Mouse (Mus musculus) MEL (cell line): ENCODE data around the gene Dgkb.

Experiments used
- CTCF ChIP-seq, 3 experiments: IDR thresholded peaks in 2 of 3; conservative IDR thresholded peaks in 1 of 3; 2 replicates each; pipeline ENCODE4 v1.5.1; 2011 to 2012; ENCODE audit warnings: low read length in 3 of 3, low read depth in 2 of 3, mild to moderate bottlenecking in 2 of 3, improper control_type of control experiment in 1 of 3, inconsistent platforms in 1 of 3, mixed read lengths in 1 of 3, moderate library complexity in 1 of 3; ENCODE audit not compliant: control insufficient read depth in 1 of 3, insufficient read depth in 1 of 3, poor library complexity in 1 of 3, severe bottlenecking in 1 of 3
- EP300 ChIP-seq, 2 experiments: IDR thresholded peaks; 2 replicates each; pipeline ENCODE4 v1.6.1; 2011; ENCODE audit warnings: improper control_type of control experiment in 2 of 2, low read length in 2 of 2, low read depth in 1 of 2, mild to moderate bottlenecking in 1 of 2
- GABPA ChIP-seq: IDR thresholded peaks from 2 replicates; pipeline ENCODE4 v1.6.1; 2012; ENCODE audit warnings: low read depth, mild to moderate bottlenecking, inconsistent platforms, low read length, improper control_type of control experiment, moderate library complexity
- MAX ChIP-seq: IDR thresholded peaks from 2 replicates; pipeline ENCODE4 v1.6.1; 2011; ENCODE audit warnings: low read length, improper control_type of control experiment
- POLR2A ChIP-seq, 2 experiments: IDR thresholded peaks; 2 replicates each; pipeline ENCODE4 v1.6.1; 2011 to 2012; ENCODE audit warnings: low read length in 2 of 2, mild to moderate bottlenecking in 2 of 2, control low read depth in 1 of 2, improper control_type of control experiment in 1 of 2, low read depth in 1 of 2, moderate library complexity in 1 of 2; ENCODE audit not compliant: control insufficient read depth in 1 of 2, insufficient read depth in 1 of 2, poor library complexity in 1 of 2
- POLR2AphosphoS2 ChIP-seq: IDR thresholded peaks from 2 replicates; pipeline ENCODE4 v1.6.1; 2011; ENCODE audit warnings: low read length, improper control_type of control experiment
- TBP ChIP-seq: IDR thresholded peaks from 2 replicates; pipeline ENCODE4 v1.8.0; 2011; ENCODE audit warnings: low read depth, low read length, improper control_type of control experiment
- USF1 ChIP-seq: IDR thresholded peaks from 2 replicates; pipeline ENCODE4 v1.6.1; 2014; ENCODE audit warnings: low read depth, mild to moderate bottlenecking, inconsistent platforms, low read length, improper control_type of control experiment, moderate library complexity
- ZC3H11A ChIP-seq: IDR thresholded peaks from 2 replicates; pipeline ENCODE4 v1.6.1; 2012; ENCODE audit warnings: low read depth, mild to moderate bottlenecking, inconsistent platforms, low read length, improper control_type of control experiment

DNA sequence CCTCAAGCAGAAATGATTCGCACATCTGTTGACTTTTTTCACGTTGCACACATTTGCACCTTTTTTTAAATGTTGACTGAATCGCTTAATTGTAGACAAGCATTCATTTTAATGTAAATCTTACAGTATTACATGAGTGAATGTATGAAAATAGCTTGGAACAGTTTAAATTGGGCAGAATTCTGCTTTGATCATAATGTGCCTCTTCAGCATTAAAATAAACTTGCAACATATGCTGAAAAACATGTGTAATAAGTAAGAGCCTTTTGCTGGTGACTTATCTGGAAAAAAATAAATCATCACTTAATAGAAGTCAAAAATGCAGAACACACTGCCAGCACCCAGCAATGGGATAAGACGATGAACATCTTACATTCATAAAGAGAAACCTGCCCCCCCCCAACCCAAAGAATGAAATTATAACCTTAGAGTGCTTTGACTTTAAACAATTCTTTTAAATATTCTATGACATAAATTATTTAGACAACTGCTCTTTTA is 768.9 kb downstream of the Dgkb start:
- no peak for TF ChIP-seq CTCF (IDR thresholded peaks at IDR 0.05 in 2 of 3, conservative IDR thresholded peaks at IDR 0.05 in 1 of 3; ENCODE audit: control insufficient read depth in 1 of 3, insufficient read depth in 1 of 3, low read depth in 2 of 3, low read length in 3 of 3, poor library complexity in 1 of 3, severe bottlenecking in 1 of 3)
- TF ChIP-seq POLR2A (IDR thresholded peaks at IDR 0.05; ENCODE audit: control insufficient read depth in 1 of 2, insufficient read depth in 1 of 2, low read depth in 1 of 2, low read length in 2 of 2, poor library complexity in 1 of 2) = no peak
- TF ChIP-seq GABPA = no peak
- TF ChIP-seq EP300 (IDR thresholded peaks at IDR 0.05; ENCODE audit: low read depth in 1 of 2, low read length in 2 of 2) = no peak
- no peak for TF ChIP-seq MAX
- no peak for TF ChIP-seq POLR2AphosphoS2
- TF ChIP-seq TBP = no peak
- no peak for TF ChIP-seq ZC3H11A
- no peak for TF ChIP-seq USF1
